Mouse (Mus musculus): ENCODE data around the gene Pxdc1.

Gene Pxdc1

DNA sequence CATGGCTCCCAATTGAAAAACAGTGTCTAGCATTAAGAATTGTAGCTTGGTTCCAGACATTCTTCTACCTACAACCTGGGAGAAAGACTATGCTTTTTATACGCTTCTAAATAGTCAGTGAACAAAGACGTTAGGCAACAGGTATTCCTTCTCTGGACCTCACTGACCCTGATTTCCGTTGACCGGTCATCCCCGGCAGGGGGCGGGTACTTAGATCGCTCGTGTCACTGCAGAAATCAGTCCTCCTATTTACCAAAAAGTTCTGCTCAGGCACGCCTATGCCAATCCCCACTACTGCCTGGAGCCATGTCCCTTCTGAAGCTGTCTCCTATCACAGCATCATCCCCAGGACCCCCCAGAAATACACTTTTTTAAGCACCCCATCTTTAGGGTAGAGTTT is at the start of gene Pxdc1:
Gene Pxdc1 (minus strand): TSS at position 96 of the 400 bp plus-strand sequence.
- no peak for DNase-seq (ENCODE audit: low read depth)

DNA sequence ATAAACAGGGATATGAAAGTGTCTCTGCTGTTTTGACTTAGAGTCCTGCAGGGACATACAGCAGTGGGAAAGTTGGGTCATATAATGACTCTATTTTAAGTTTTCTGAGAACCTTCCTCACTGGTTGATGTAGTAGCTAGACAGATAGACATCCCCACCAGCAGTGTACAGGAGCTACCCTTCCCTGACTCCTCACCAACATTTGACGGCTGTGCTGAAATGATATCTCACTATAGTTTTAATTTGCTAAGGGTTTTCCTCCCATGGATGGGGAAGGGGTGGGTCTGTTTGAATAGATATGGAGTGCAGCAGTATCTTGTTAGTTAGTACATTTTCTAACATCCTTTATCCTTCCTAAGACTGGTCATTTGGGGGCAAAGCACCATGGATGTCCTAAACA is 47.3 kb upstream of the Pxdc1 start:
- no peak for DNase-seq (ENCODE audit: low read depth)

GRCm38 (mm10) chr13:34700091-34700490 is 46.8 kb upstream of the Pxdc1 start:
- no peak for DNase-seq (ENCODE audit: low read depth)

DNA sequence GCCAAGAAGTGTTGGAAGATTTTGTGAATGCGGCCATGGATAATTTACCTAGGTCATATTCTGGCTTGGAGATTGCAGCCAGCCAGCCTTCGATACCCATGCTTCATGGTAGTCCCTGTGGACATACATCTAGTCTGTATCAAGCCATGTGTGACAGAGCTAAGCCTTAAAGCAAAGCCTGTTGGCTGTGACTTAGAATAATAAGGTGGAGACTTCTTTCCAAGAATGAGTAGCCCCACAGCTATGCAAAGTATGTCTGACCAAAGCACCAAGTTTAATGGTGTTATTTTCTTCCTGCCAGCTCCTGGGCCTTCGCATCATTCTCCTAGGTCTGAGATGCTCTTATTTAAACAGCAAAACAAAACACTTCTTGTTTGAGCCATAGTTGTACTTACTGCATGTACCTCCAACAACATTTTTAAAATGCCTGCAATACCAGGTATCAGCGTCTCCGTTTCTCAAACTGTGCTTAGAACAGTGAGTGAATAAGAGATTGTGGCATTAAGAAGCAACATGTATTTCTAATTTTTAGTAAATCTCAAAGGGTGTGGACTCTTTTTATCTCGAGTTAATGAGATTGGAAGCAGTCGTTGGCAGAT is 43.5 kb upstream of the Pxdc1 start:
- no peak for DNase-seq (ENCODE audit: low read depth)

DNA sequence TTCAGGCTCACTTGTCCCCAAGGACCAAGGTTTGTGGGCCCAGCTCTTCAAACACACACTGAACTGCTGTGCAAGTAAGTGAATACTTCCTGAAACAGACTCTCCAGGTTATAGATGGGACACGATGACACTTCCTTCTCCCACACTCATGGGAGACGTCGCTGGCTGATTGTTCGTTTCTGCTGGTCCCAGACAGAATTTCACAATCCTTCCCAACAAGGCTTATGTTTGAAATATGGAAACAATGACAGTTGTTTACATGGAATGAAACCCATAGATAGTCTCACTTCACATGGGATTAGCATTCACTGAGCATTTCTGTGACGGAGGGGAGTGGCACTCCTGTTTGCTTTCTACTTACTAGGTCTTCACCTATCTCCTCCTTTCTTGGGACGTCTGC is 39.8 kb upstream of the Pxdc1 start:
- DNase-seq (ENCODE audit: low read depth) = no peak

GRCm38 (mm10) chr13:34691049-34691448 is 37.8 kb upstream of the Pxdc1 start:
- DNase-seq (ENCODE audit: low read depth) = no peak

DNA sequence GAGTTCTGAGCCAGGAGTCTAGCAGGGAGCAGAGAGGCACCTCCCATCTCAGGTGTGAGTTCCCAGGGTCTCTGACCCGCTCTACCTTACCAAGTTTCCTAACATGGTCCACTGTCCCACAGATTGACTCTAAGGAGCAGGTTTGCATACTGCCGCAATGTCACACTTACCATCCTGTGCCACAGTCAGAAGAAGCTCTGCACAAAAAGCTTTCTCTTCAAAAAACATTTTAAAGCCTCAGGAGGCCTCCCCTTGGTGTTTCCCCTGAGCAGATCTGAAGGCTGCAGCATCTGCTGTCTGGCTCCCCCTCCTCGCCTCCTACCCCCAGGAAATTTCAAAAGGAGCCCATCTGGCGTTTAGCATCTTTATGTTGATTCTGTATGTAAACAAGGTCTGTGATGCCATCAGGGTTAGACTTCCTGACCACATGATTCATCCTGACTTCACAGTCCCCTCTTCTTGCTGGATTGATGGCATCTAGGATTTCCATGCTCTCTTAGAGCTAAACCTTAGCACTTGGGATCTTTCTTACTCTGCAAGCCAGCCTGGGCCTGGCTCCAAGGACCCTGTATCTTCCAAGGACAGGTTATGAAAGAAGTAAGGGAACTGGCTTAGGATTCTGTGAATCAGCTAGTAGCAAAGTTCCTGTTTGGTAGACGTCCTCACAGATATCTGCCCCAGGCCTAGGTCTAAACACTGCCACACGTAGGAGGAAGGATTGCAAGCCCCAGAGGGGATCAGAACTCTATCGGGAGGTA is 31.9 kb upstream of the Pxdc1 start:
- no peak for DNase-seq (ENCODE audit: low read depth)

- DNase-seq (ENCODE audit: low read depth) = no peak
These were observed 30.6 kb upstream of the Pxdc1 start for GRCm38 (mm10) chr13:34683762-34684488.

- DNase-seq (ENCODE audit: low read depth) = no peak
These were observed 30.0 kb upstream of the Pxdc1 start for GRCm38 (mm10) chr13:34683270-34683669.

- DNase-seq (ENCODE audit: low read depth) = no peak
These were observed 23.2 kb upstream of the Pxdc1 start for GRCm38 (mm10) chr13:34676507-34676906.

- no peak for DNase-seq (ENCODE audit: low read depth)
These were observed 22.6 kb upstream of the Pxdc1 start for GRCm38 (mm10) chr13:34675847-34676383.

DNA sequence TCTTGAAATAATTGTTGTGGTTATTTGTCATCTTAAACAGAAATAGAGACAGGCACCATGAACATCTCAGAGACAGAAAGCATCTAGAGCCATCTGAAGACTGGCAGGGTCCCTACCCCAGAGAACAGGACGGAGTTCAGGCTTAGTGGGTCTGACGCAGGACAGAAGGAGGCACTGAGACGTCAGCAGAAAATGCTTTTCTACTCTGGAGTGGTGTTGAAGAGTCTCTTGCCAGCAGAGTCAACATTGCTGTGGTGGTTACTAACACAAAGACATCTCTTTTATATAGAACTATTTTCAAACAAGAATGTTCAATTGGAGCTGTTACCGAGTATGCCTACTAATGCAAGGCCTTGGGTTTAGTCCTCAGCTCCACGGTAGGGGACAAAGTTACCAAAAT is 20.1 kb upstream of the Pxdc1 start:
- no peak for DNase-seq (ENCODE audit: low read depth)

DNA sequence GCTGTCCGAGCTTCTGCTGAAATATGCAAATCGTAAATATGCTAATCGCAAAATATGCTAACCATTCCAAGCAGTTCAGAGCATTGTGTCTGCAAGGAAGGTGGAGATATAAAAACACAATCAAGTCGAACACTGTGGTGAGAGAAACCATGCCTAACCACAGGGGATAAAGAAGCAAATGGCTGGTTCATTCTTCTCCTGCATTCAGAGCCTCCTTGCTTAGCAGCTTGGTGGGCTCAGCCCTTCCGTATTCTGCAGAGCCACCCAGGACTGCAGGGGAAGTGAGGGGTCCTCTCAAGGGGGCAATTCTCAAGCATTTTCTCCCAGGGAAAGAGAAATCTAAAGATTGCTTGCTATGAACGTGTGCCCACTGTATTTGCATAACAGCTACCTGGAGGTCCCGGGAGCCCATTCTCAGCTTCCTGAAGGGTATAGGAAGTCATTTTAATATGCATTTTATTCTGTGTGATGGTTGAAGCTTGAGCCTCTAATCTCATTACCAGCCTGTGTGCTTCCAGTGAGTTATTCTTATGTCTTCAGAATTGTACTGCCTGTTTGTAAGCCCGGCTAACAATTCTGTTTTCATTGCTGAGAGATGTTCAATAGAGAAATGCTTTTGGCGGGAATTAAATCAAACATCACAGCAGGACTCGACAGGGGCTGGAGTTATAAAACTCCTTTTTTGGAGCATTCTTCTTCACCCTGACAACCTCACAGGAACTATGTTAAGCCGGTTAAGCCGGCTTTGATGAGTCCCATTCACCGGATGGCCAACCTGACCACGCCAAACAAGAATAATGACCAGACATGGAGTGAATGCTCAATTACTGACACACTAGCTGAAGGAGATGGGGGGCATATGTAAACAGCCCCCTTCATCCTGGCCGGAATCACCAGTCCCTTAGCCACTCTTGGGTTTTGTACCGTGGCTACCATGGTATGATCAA is 16.9 kb upstream of the Pxdc1 start:
- DNase-seq (ENCODE audit: low read depth) = no peak

DNA sequence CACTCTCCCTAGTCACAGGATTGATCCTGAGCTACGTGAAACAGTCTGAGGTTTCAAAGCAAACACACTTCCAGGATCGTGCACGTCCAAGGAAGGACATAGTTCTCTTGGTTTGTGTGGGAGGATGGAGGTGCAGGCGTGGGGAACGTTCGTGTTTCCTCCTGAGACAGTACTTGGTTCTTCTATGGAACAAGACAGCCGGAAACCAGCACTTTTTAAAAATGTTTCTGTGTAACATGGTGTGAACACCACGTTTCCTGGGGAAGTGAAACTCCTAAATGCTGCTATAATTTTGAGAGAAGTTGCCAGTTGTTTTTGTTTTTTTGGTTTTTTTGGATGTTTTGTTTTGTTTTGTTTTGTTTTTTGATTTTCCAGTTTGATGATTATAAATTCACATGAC is 13.9 kb upstream of the Pxdc1 start:
- no peak for DNase-seq (ENCODE audit: low read depth)

DNA sequence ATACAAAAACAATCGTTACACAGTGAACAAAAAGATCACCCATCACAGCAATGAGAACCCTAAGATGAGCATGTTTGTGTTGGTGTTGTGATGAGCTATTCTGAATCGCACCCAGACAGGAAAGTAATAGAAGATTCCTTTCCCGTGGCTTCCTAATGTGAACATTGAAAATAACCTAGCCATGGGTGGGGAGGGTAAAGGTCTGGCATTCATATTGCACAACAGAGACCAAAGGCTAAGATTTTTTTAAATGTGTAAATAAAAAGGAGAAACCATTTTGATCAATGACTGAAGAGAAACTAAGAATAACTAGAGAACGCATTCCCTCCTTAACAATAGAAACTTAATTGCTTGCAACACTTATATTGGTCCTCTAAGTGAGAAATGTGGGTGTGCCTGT is 11.8 kb upstream of the Pxdc1 start:
- no peak for DNase-seq (ENCODE audit: low read depth)

DNA sequence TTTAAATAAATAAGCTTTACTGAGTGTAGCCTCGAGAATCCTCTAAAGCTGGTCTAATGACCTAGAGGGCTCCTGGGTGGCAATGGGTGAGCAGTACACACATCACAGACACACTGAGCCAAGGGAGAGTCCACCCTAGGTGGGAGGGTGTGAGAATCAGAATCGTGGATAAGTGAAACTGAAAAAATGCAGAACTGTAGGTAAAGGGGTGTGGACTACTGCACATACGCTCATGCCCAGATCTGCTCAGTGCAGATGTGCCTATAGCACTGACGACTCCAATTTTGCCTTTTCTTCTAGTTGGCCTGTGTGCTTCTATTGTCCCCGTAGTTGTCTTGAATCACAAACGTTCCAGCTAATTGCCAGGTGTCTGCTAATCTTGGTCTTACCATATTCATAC is 10.5 kb upstream of the Pxdc1 start:
- no peak for DNase-seq (ENCODE audit: low read depth)

- DNase-seq (ENCODE audit: low read depth) = no peak
These were observed 6.2 kb upstream of the Pxdc1 start for GRCm38 (mm10) chr13:34659507-34659906.

- DNase-seq (ENCODE audit: low read depth) = no peak
These were observed 3.1 kb upstream of the Pxdc1 start for GRCm38 (mm10) chr13:34656351-34656750.

DNA sequence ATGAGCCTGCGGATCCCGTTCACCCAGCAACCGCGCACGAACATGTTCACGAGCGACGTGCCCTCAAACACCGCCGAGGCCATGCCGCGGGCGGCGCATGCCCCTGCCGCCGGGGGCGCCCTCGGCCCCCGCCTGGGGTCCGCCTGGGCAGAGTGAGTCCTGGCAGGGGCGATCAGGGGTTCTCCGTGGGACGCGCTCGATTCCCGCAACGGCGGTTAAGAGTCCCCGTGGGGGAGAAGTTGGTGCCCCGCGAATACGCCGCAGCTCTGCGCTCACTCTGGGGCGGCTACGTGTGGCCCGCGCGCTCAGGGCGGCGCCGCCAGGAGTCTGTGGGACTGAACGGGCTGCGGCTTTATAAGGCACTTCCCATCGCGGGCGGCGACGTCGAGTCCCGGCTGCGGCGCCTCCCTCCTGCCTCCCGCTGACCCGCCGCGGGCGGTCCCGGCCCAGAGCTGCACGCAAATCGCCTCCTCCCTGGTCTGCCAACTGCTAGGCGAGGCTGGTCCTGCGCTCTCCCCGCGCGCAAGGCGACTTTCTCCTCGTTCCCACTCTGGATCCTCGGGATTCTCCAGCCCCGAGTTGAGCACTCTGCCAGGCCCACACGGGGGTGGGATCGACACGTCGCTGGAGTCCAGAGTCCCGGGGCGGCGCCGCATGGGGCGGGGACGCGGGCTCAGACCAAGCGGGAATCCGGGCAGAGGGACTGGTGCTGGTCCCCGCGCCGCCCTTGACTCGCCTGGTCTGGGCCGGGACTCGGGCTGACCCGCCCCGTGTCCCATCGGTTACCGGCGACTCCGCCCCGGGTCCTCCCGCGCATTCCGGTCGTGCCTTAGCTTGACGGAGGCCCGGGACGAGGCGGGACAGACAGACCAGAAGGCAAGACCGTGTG is 689 bp downstream of the Pxdc1 start:
- no peak for DNase-seq (ENCODE audit: low read depth)

GRCm38 (mm10) chr13:34652016-34652352 is 1.3 kb downstream of the Pxdc1 start:
- no peak for DNase-seq (ENCODE audit: low read depth)

- no peak for DNase-seq (ENCODE audit: low read depth)
These were observed 1.8 kb downstream of the Pxdc1 start for GRCm38 (mm10) chr13:34651474-34651991.

All from c-Kit-positive CD71-positive TER-119-negative erythroid progenitor cells, embryonic 14.5 days (primary cell).